Mouse (Mus musculus) intestine, embryonic 14.5 days (tissue): ENCODE data around the gene BC028528. TPM values are rescaled to one million over a fixed set of nuclear protein-coding genes. Genes with fewer than 3 reads are reported as not detected.
"Not testable (repeated sequence)": the region's sequence is repeated elsewhere in the genome, so short reads cannot be mapped to it uniquely, and the experiment has no call there.

Experiments
- ATAC-seq: fragments of 200-750 bp; cut with Nextera tagmentation; replicated peaks from 2 replicates; pipeline ENCODE4 v1.8.0; 2017; ENCODE audit warnings: low read depth, moderate number of reproducible peaks, moderate TSS enrichment, moderate library complexity; ENCODE audit not compliant: low FRiP score, low TSS enrichment
- DNase-seq: peaks from one replicate; pipeline ENCODE4 v3.0.0-alpha.2; 2018; ENCODE audit warnings: low spot score
- H3K27ac ChIP-seq: fragments of 300-500 bp; sonication (generic); 2 replicates; pipeline ENCODE4 v1.5.1; 2014; ENCODE audit warnings: low read depth, mild to moderate bottlenecking, control low read depth
- H3K27me3 ChIP-seq: fragments of 300-500 bp; sonication (generic); replicated peaks from 2 replicates; pipeline ENCODE4 v1.6.1; 2014; ENCODE audit warnings: low read length, control low read depth; ENCODE audit not compliant: control insufficient read depth, insufficient read depth
- H3K36me3 ChIP-seq: fragments of 300-500 bp; sonication (generic); 2 replicates; pipeline ENCODE4 v1.6.1; 2014; ENCODE audit warnings: low read length, control low read depth; ENCODE audit not compliant: control insufficient read depth, insufficient read depth
- H3K4me1 ChIP-seq: fragments of 300-500 bp; sonication (generic); replicated peaks from 2 replicates; pipeline ENCODE4 v1.6.1; 2014; ENCODE audit warnings: low read length, control low read depth, mixed read lengths; ENCODE audit not compliant: control insufficient read depth, insufficient read depth
- H3K4me2 ChIP-seq: fragments of 300-500 bp; sonication (generic); 2 replicates; pipeline ENCODE4 v1.6.1; 2014; ENCODE audit warnings: low read length
- H3K4me3 ChIP-seq: fragments of 300-500 bp; sonication (generic); 2 replicates; pipeline ENCODE4 v1.5.1; 2014; ENCODE audit warnings: low read depth, low read length, control low read depth, mixed read lengths
- H3K9ac ChIP-seq: fragments of 300-500 bp; sonication (generic); 2 replicates; pipeline ENCODE4 v1.6.1; 2014; ENCODE audit warnings: mild to moderate bottlenecking, low read length
- H3K9me3 ChIP-seq: fragments of 300-500 bp; sonication (generic); 2 replicates; pipeline ENCODE4 v1.6.1; 2016; ENCODE audit warnings: low read length, control low read depth; ENCODE audit not compliant: control insufficient read depth
- WGBS: fragments of 180-500 bp; shearing (Covaris S2); extraction: QIAGEN DNeasy Blood & Tissue Kit; methylation state at CpG from one replicate; pipeline ENCODE4 v1.1.7; 2014; 5-methylcytosine and 5-hydroxymethylcytosine counted together
- polyA plus RNA-seq: library from polyadenylated mRNA; unstranded; fragments of >200 nt; fragmentation: Nextera tagmentation; extraction: Ambion mirVana; gene quantifications from 2 replicates; pipeline ENCODE4 v1.2.1, GENCODE M21; 2014

Gene BC028528
- polyA plus RNA-seq, 1 experiment from 2014 or later, result 20.8 TPM

DNA sequence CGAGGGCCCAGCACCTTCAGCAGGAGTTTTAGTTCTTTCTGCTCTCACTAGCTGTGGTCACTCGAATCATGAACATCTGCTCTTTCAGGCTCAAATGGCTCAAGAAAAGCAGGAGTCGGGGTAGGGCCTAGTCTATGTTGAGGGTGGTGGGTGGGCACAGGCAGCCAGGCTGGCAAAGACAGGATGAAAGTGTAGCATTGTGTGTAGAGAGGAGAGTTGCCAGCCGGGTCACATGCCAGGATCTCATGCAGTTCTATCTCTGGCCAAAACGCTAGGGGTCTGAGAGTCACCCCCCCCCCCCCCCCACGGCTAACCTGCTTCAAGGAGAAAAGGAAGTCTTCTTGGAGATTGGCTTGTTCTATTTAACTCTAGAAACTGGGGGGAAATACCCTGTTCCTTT lies 10.8 kb upstream of the BC028528 start:
- no peak overlapping the region for H3K4me2 ChIP-seq
- peaks cover 7% of the 10 kb centered on the region; the same call in 1 of the 2 replicates for H3K36me3 ChIP-seq
- H3K9ac ChIP-seq, result no peak overlapping the region
- DNase-seq (no peak), ATAC-seq (no peak)
- H3K27me3 ChIP-seq, result no peaks in the 10 kb centered on the region
- peaks cover 22% of the 10 kb centered on the region for H3K4me1 ChIP-seq
- H3K9me3 ChIP-seq, result no peaks in the 10 kb centered on the region
- WGBS, result 37% methylated on average over 6 of the region's 6 CpGs
- no peak overlapping the region for H3K27ac ChIP-seq
- H3K4me3 ChIP-seq, result no peak overlapping the region

DNA sequence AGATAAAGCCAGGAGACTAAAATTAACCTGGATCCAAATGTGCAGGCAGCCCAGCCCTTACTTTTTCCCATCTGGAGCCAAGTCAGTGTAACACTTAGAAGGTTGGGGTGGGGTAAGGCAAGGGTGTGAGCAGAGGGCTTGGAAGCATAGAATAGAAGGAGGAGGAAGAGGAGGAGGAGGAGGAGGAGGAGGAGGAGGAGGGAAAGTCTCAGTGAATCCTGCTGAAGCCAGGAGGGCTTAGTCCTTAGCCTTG lies 10.5 kb upstream of the BC028528 start:
- H3K9ac ChIP-seq, result no peak overlapping the region
- no peak for DNase-seq
- peaks cover 22% of the 10 kb centered on the region for H3K4me1 ChIP-seq
- no peaks in the 10 kb centered on the region for H3K9me3 ChIP-seq
- no peak overlapping the region for H3K27ac ChIP-seq
- H3K36me3 ChIP-seq, result peaks cover 10% of the 10 kb centered on the region; the same call in 1 of the 2 replicates
- H3K27me3 ChIP-seq, result no peaks in the 10 kb centered on the region
- no peak for ATAC-seq
- no peak overlapping the region for H3K4me3 ChIP-seq
- no peak overlapping the region for H3K4me2 ChIP-seq

DNA sequence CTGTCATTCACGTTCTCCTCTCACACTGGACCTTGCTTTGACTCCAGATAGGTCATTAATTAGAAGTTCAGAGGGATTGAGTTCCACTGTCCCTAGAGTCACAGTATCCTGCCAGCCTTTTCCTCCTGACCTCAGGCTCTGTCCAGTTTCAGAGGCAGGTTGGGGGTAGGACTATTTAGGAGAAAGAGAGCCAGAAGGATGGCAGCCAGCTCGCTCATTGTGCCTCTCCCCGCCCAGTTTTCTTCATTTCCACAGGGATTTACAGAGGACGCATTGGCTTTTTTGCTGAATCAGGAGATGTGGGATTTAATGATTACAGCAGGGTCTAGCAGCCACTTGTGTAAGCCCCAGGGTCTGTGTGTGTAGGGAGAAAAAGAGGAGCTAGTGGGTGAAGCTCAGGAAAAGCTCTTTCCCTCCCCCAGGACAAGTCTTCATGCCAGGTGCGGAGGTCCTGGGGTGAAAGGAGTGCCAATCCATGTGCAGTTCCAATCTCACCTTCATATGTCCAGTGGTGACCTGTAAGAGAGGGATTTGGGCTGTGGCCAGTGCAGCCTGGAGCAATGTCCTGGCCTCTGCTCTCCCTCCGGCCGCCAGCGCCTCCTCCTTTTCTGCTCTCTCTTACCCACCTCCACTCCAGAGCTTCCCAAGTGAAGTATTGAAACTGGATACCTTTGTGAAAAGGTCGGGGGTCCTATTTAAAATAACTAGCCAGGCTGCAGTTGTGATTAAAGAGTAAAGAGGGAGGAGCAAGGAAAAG lies 10.0 kb upstream of the BC028528 start:
- 65% methylated on average over 9 of the region's 9 CpGs for WGBS
- no peak overlapping the region for H3K9ac ChIP-seq
- peaks cover 10% of the 10 kb centered on the region; the same call in 1 of the 2 replicates for H3K36me3 ChIP-seq
- H3K27me3 ChIP-seq, result no peaks in the 10 kb centered on the region
- no peak overlapping the region for H3K27ac ChIP-seq
- no peaks in the 10 kb centered on the region for H3K9me3 ChIP-seq
- peaks cover 22% of the 10 kb centered on the region for H3K4me1 ChIP-seq
- H3K4me2 ChIP-seq, result no peak overlapping the region
- no peak for ATAC-seq
- no peak overlapping the region for H3K4me3 ChIP-seq
- DNase-seq, result no peak

DNA sequence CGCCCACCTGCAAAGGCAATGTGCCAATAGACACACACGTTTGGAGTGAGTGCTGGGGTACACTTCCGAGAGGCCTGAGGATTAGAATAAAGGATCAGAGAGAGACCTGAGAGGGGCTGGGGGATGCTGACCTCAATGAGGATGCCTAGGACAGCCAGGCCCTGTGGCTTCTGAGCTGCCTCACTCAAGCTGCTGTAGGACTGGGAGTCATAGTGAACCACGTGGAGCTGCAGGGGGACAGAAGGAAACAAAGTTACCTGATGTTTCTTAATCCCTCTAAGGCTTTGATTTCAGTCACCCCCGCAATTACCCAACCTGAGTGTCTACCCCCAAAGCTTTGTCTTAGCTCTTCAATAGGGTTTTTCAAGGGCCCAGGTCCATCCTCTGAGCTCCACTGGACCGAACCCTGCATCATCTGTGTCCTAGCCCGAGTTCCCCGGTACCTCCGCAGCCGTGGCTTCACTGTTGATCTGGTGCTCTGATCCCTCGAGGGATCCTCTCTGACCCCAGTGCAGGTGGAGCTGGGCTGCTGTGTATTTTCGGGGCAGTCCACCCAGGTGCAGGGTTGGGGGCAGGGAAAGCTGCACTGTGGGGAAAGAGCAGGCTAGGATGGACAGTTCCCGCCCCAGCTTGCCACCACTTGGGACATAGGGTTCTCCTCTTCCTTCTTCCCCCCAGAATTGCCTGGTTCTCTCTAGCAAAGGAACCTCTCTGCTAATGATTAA lies 8.2 kb upstream of the BC028528 start:
- 74% methylated on average over 13 of the region's 13 CpGs for WGBS
- no peak overlapping the region for H3K27ac ChIP-seq
- peaks cover 10% of the 10 kb centered on the region; the same call in 1 of the 2 replicates for H3K36me3 ChIP-seq
- no peak overlapping the region for H3K9ac ChIP-seq
- H3K4me2 ChIP-seq, result no peak overlapping the region
- no peaks in the 10 kb centered on the region for H3K9me3 ChIP-seq
- no peaks in the 10 kb centered on the region for H3K27me3 ChIP-seq
- DNase-seq, result no peak
- H3K4me1 ChIP-seq, result peaks cover 16% of the 10 kb centered on the region
- no peak for ATAC-seq
- H3K4me3 ChIP-seq, result no peak overlapping the region

DNA sequence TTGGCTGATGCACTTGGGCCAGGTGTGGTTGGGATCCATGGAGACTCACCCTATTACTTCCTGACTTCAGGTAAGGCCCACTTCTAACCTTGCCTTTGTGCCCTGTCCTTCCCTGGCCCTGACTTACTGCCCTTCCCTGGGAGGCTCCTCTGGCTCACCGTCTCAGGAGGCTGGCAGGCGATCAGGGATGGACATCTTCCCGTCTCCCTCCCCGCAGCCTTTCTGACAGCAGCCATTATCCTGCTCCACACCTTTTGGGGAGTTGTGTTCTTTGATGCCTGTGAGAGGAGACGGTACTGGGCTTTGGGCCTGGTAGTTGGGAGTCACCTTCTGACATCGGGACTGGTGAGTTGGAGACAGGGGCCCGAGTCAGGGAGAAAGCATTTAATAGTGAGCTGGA lies 3.7 kb upstream of the BC028528 start:
- not testable (repeated sequence) for H3K27me3 ChIP-seq, DNase-seq, H3K9ac ChIP-seq, H3K27ac ChIP-seq, H3K4me3 ChIP-seq, ATAC-seq, H3K9me3 ChIP-seq
- Histone ChIP-seq H3K4me2 (0 out of 2 replicates have a peak overlapping the region, but pooled peaks have one; percentile 77), H3K36me3 (peaks cover 10% of the 10 kb centered on the region; the same call in 1 of the 2 replicates), H3K4me1 (peaks cover 24% of the 10 kb centered on the region)
- WGBS, result 88% methylated on average over 7 of the region's 7 CpGs

DNA sequence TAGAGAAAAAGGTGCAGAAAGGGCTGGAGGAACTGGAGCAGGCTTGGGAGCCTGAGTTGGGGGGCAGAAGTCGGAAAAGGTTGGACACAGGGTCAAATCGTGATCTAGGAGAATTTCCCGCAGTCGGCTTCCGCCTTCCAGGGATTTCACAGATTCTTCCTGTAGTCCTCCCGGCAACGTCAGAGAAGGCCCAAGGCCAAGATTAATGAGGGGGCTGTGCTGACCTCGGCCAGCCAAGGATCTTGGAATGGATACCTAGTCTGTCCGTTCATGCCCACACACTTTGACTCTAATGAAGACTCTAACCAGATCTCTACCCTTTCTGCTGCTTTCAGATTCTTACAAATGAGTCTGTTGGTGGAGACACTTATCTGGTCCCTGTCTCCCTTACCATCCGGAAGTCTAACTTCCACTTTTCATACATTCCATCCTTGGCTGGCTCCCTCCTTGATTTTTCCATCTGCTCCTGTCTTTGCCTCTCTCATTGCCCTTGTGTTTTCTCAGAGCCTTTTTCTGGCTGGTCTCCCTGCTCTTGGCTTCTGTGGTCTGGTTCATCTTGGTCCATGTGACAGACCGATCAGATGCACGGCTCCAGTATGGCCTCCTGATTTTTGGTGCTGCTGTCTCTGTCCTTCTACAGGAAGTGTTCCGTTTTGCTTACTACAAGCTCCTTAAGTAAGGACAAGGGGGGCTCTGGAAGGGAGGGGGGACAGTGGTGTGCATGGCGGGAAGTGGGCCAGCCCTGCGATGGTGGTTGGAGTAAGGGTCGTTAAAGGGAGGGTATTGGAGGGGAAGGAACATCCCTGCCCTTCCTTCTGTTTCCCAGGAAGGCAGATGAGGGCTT lies 2.7 kb upstream of the BC028528 start:
- Histone ChIP-seq H3K36me3 (peaks cover 10% of the 10 kb centered on the region; the same call in 1 of the 2 replicates), H3K4me1 (peaks cover 26% of the 10 kb centered on the region), H3K4me3 (peak overlapping the region; percentile 61), H3K9ac (peak overlapping the region; percentile 72), H3K27me3 (no peaks in the 10 kb centered on the region), H3K27ac (peak overlapping the region; percentile 71), H3K4me2 (peak overlapping the region; percentile 77), H3K9me3 (no peaks in the 10 kb centered on the region)
- DNase-seq (peak; percentile 63), ATAC-seq (peak; percentile 24)
- WGBS, result 4% methylated on average over 16 of the region's 16 CpGs

DNA sequence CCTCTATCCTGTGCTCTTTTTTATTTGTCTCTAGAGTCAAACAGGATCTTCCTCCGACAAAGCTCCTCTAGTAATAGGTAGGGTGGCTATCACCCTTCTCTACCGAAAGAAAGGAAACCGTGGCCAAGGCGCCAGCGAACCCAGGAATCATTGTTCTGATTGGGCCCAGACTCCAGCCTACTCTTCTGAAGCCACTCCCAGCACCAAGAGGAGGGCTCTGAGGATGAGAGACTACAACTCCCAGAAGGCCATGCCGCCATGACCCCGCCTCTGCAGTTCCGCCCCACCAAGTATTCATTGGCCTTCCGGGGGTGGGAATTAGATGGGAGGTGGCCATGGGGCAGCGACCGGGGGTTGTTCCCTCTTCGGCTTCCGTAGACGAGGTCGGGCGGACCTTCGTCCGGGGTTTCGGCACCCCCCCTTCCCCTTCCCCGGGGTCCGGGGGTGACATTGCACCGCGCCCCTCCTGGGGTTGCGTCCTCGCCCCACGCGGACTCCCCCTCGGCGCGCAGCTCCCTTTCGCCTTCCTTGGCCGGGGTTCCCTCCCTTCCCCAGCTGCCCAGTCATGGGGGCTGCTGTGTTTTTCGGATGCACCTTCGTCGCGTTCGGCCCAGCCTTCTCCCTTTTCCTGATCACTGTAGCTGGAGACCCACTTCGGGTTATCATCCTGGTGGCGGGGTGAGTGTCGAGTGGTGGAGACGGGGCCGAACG lies 2.0 kb upstream of the BC028528 start, which contains the start of gene Aph1a:
Gene Aph1a, plus strand, starts transcription at position 364 of the 711 bp plus-strand sequence.
- Histone ChIP-seq H3K27ac (peak within 1 kb of the TSS; percentile 84), H3K9ac (peak within 1 kb of the TSS; percentile 72), H3K4me1 (peaks cover 26% of the 10 kb centered on the region), H3K4me2 (peak within 1 kb of the TSS; percentile 77), H3K4me3 (peak within 1 kb of the TSS; percentile 61), H3K36me3 (peaks cover 10% of the 10 kb centered on the region; the same call in 1 of the 2 replicates)
- peak; percentile 91 for DNase-seq
- not testable (repeated sequence) for H3K9me3 ChIP-seq, H3K27me3 ChIP-seq
- ATAC-seq, result peak; percentile 96
- WGBS, result 0% methylated on average over 19 of the region's 43 CpGs

DNA sequence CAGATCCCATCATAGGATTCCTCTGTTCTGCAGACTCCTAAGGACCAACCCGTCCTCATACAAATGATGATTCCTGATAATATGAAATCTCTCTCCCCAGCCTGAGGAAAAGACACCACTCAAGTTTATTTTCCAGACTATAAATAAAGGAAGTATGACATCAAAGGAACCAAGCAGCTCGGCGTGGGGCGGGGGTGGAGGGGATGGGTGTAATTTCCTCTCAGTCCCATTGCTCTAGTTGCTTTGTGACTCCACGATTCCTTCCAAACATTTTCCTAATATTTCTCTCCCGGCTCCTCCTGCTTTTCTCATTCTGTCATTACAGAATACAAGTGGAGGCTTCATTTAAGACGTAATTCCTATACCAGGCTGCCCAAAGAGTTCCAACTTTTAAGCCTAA lies 1.3 kb upstream of the BC028528 start:
- 10% methylated on average over 7 of the region's 7 CpGs for WGBS
- ATAC-seq, result no peak
- H3K9ac ChIP-seq, result peak overlapping the region; percentile 36; the same call in 1 of the 2 replicates
- H3K27me3 ChIP-seq, result no peaks in the 10 kb centered on the region
- peak overlapping the region; percentile 63 for H3K4me2 ChIP-seq
- peaks cover 9% of the 10 kb centered on the region; the same call in 1 of the 2 replicates for H3K36me3 ChIP-seq
- peak overlapping the region; percentile 84 for H3K27ac ChIP-seq
- H3K4me1 ChIP-seq, result peaks cover 26% of the 10 kb centered on the region
- no peaks in the 10 kb centered on the region for H3K9me3 ChIP-seq
- no peak for DNase-seq
- peak overlapping the region; percentile 61 for H3K4me3 ChIP-seq
